Mouse (Mus musculus): ENCODE results near the gene Prkcz. TPM values are rescaled to one million over a fixed set of nuclear protein-coding genes. Genes with fewer than 3 reads are reported as not detected.

Prkcz gene
- total and polyA plus RNA-seq, 2 experiments from 2014 or later: 104 to 106 TPM

GRCm38 (mm10) chr4:155239494-155239893 lies 121.7 kb downstream of the Prkcz start:
- H3K9me3 ChIP-seq (ENCODE audit: low read length): no peaks in the 10 kb centered on the region
- no peak overlapping the region for H3K4me3 ChIP-seq (ENCODE audit: low read depth, low read length)
- H3K4me2 ChIP-seq (ENCODE audit: low read depth, low read length, poor library complexity, severe bottlenecking): no peak overlapping the region
- H3K9ac ChIP-seq (replicated peaks; ENCODE audit: low read length, poor library complexity, severe bottlenecking): no peak overlapping the region
- H3K27me3 ChIP-seq (ENCODE audit: insufficient read depth, low read length): no peaks in the 10 kb centered on the region
- WGBS: 56% methylated on average over 6 of the region's 6 CpGs
- ATAC-seq (ENCODE audit: low FRiP score) (no peak), DNase-seq (ENCODE audit: low spot score) (no peak)
- H3K36me3 ChIP-seq (ENCODE audit: insufficient read depth, low read length): no peaks in the 10 kb centered on the region
- TF ChIP-seq CTCF (IDR thresholded peaks at IDR 0.05): no peak
- no peak overlapping the region for H3K27ac ChIP-seq (ENCODE audit: low read depth, low read length)
- H3K4me1 ChIP-seq (ENCODE audit: insufficient read depth, low read length): peaks cover 14% of the 10 kb centered on the region

- Histone ChIP-seq H3K9ac (replicated peaks; ENCODE audit: low read length, poor library complexity, severe bottlenecking) (no peak overlapping the region), H3K27me3 (ENCODE audit: insufficient read depth, low read length) (no peaks in the 10 kb centered on the region), H3K36me3 (ENCODE audit: insufficient read depth, low read length) (no peaks in the 10 kb centered on the region), H3K4me2 (ENCODE audit: low read depth, low read length, poor library complexity, severe bottlenecking) (no peak overlapping the region), H3K4me3 (ENCODE audit: low read depth, low read length) (no peak overlapping the region), H3K9me3 (ENCODE audit: low read length) (no peaks in the 10 kb centered on the region), H3K27ac (ENCODE audit: low read depth, low read length) (no peak overlapping the region; the same call in 1 of the 2 replicates), H3K4me1 (ENCODE audit: insufficient read depth, low read length) (peaks cover 25% of the 10 kb centered on the region)
- 81% methylated on average over 5 of the region's 5 CpGs for WGBS
- no peak for ATAC-seq (ENCODE audit: low FRiP score)
- TF ChIP-seq CTCF (IDR thresholded peaks at IDR 0.05): no peak
- DNase-seq (ENCODE audit: low spot score): no peak
Measured at GRCm38 (mm10) chr4:155238276-155238675, 122.9 kb downstream of the Prkcz start.

DNA sequence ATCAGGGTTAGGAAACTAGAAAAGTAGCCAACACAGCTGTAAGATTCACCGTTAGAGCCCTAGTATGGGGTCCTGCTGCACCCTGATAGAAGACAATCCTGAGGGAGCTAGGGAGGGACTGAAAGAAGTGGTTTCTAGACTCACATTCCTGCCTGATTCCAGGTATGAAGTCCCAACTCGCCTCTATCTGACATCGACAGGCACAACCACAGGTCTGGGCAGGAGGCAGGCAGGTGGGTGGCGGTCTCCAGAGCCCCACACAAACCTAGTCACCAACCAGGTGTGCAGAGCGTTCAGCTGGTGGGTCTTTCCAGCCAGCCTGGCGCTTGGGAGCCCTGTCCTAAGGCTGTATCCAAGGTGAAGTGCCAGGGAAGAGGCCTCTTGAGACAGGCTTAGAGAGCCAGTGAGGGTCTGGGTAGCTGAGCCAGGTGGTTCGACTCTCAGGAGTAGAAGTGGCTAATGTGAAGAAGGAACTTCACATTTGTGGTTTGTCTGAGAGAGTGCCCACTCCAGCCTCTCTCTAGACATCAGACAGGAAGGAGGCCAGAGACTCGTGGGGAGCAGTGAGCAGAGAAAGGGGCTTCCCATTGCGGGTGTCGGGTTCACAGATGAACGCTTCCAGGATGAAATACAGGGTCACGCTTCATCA lies 124.3 kb downstream of the Prkcz start:
- ATAC-seq (ENCODE audit: low FRiP score): no peak
- no peak overlapping the region for H3K4me2 ChIP-seq (ENCODE audit: low read depth, low read length, poor library complexity, severe bottlenecking)
- H3K27me3 ChIP-seq (ENCODE audit: insufficient read depth, low read length): no peaks in the 10 kb centered on the region
- no peaks in the 10 kb centered on the region for H3K9me3 ChIP-seq (ENCODE audit: low read length)
- H3K4me3 ChIP-seq (ENCODE audit: low read depth, low read length): no peak overlapping the region
- no peaks in the 10 kb centered on the region for H3K36me3 ChIP-seq (ENCODE audit: insufficient read depth, low read length)
- TF ChIP-seq CTCF (IDR thresholded peaks at IDR 0.05): no peak
- WGBS: 77% methylated on average over 12 of the region's 12 CpGs
- DNase-seq (ENCODE audit: low spot score): no peak
- H3K4me1 ChIP-seq (ENCODE audit: insufficient read depth, low read length): peaks cover 26% of the 10 kb centered on the region
- 0 out of 2 replicates have a peak overlapping the region, but pooled peaks have one; percentile 89 for H3K27ac ChIP-seq (ENCODE audit: low read depth, low read length)
- no peak overlapping the region; the same call in 1 of the 2 replicates for H3K9ac ChIP-seq (replicated peaks; ENCODE audit: low read length, poor library complexity, severe bottlenecking)

- WGBS: 15% methylated on average over 18 of the region's 18 CpGs
Measured at GRCm38 (mm10) chr4:155235311-155236119, 125.6 kb downstream of the Prkcz start.

DNA sequence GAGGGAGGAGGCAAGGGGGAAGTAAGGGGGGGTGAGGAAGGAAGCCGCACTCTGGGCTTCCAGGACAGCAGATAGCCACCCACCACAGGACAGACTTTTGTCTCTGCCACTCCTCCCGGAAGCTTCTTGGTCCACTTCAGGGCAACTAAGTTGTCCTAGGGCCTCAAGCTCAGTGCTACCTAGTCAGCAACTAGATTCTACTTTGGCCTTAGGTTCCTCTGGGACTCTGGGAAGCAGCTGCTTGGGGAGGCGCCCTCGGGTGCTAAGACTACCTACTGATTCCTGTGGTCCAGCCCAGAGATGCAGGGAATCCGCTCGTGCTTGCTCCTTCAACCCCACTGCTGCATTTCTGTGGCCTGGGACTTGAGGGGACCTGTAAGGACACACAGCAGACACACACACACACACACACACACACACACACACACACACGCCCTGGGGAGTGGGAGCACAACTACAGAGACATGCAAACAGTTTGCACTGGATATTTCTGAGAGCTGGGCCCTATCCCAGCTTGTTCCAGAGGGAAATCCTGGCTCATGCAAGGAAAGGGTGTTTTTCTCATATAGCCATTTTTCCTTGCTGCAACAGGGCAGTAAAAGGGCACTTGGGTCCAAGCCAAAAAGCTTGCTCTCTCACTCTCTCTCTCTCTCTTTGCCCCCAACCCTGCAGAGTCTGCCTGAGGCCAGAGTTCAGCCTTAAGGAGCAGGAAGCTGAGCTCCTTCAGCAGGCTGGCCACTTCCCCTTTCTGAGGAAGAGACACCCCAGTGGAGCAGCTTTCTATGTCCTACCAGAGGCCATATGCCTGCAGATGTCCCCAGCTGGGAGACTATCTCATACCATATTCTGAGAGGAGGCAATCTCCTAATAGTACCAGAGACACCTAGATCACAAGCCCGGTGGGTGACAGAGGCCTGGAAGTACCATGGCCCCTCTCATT lies 126.5 kb downstream of the Prkcz start:
- H3K36me3 ChIP-seq (ENCODE audit: insufficient read depth, low read length): no peaks in the 10 kb centered on the region
- H3K9me3 ChIP-seq (ENCODE audit: low read length): no peaks in the 10 kb centered on the region
- TF ChIP-seq CTCF (IDR thresholded peaks at IDR 0.05): no peak
- 66% methylated on average over 8 of the region's 8 CpGs for WGBS
- no peak for ATAC-seq (ENCODE audit: low FRiP score)
- H3K27me3 ChIP-seq (ENCODE audit: insufficient read depth, low read length): no peaks in the 10 kb centered on the region
- DNase-seq (ENCODE audit: low spot score): no peak
- H3K4me3 ChIP-seq (ENCODE audit: low read depth, low read length): no peak overlapping the region
- peak overlapping the region; percentile 38; the same call in 1 of the 2 replicates for H3K4me2 ChIP-seq (ENCODE audit: low read depth, low read length, poor library complexity, severe bottlenecking)
- 0 out of 2 replicates have a peak overlapping the region, but pooled peaks have one; percentile 13 for H3K9ac ChIP-seq (replicated peaks; ENCODE audit: low read length, poor library complexity, severe bottlenecking)
- H3K27ac ChIP-seq (ENCODE audit: low read depth, low read length): peak overlapping the region; percentile 89
- peaks cover 26% of the 10 kb centered on the region for H3K4me1 ChIP-seq (ENCODE audit: insufficient read depth, low read length)

More at GRCm38 (mm10) chr4:155235311-155236119, 125.6 kb downstream of the Prkcz start:
- ATAC-seq (ENCODE audit: low FRiP score) (peak; percentile 88), DNase-seq (ENCODE audit: low spot score) (peak; percentile 91)
- peak overlapping the region; percentile 89 for H3K27ac ChIP-seq (ENCODE audit: low read depth, low read length)
- H3K4me3 ChIP-seq (ENCODE audit: low read depth, low read length): 0 out of 2 replicates have a peak overlapping the region, but pooled peaks have one; percentile 5
- H3K4me1 ChIP-seq (ENCODE audit: insufficient read depth, low read length): peaks cover 26% of the 10 kb centered on the region
- TF ChIP-seq CTCF (IDR thresholded peaks at IDR 0.05): peak; percentile 37
- peak overlapping the region; percentile 38 for H3K4me2 ChIP-seq (ENCODE audit: low read depth, low read length, poor library complexity, severe bottlenecking)
- H3K27me3 ChIP-seq (ENCODE audit: insufficient read depth, low read length): no peaks in the 10 kb centered on the region
- no peaks in the 10 kb centered on the region for H3K9me3 ChIP-seq (ENCODE audit: low read length)
- no peaks in the 10 kb centered on the region for H3K36me3 ChIP-seq (ENCODE audit: insufficient read depth, low read length)
- peak overlapping the region; percentile 42 for H3K9ac ChIP-seq (replicated peaks; ENCODE audit: low read length, poor library complexity, severe bottlenecking)

Measured in midbrain, postnatal 0 days (tissue).